Mouse (Mus musculus) bone marrow, adult 2 months (tissue): Measurements from ENCODE around the gene Entpd3.

ENCODE experiments used
- CTCF ChIP-seq: fragments of 200-500 bp; IDR thresholded peaks from 2 replicates; pipeline ENCODE4 v1.5.1; 2011; ENCODE audit warnings: low read length, control low read depth; ENCODE audit not compliant: control insufficient read depth, insufficient read depth
- POLR2A ChIP-seq: fragments of 200-500 bp; IDR thresholded peaks from 2 replicates; pipeline ENCODE4 v1.6.1; 2011; ENCODE audit warnings: low read depth, mild to moderate bottlenecking, control low read depth, low read length, borderline replicate concordance; ENCODE audit not compliant: control insufficient read depth

DNA sequence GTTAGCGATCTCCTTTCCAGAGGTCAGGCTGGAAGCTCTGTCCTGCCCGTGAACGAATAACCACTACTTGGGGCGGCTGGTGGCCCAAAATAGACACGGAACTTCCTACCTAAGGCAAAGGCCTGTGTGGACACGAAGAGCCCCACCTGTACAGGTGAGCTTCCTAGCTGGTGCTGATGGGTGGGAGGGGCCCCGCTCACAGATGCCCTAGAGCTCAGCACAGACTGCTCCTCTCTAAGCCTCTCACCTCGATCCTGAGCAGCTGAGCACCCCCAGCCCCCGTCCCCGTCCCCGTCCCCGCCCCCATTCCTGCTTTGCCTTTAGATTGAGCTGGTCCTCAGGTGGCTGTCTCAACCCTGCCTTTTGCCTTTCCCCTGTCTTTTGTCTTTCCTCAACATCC, 64.3 kb downstream of the Entpd3 start:
- TF ChIP-seq POLR2A (no peak), CTCF (no peak)
